8 mouse cellular contexts compared by ENCODE assay signal in the genomic region with DNA sequence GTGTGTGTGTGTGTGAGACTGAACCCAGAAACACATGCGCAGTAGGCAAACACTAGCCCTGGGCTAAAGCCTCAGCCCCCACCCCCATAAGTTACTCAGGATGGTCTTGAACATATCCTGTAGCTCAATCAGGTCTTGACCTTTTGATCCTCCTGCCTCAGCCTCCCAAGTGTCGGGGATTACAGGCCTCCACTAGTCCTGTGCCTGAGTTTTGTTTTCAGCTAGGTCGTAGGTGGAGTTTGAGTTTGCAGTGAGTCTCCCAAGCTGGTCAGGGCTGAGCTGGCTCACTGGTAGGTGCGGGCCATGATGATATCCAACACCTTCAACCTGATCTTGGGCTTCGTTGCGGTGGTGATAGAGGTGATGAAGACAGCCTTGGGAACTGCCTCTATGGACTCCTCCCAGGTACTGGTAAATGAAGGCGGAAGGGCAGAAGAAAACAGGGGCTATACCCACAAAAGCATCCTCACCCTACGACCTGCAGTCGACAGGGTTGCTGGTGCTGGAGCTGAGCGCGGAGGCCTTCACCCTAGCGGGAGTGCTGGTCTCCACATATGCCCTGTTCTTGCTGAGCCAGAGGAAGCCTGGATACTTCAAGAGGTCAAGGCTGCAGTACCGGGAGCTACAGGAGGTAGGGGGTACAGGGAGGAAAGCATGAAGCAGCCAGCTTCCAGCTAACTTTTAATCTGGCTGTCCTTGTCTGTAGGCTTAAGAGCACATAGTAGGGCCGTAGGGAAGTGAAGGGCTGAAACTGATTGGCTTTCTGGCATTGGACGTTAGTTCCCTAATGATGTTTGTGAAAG. TPM values are rescaled to one million over a fixed set of nuclear protein-coding genes. Genes with fewer than 3 reads are reported as not detected.
DNase-seq lines count a peak whose midpoint lies in the region; ATAC-seq and TF ChIP-seq lines count a peak whose summit lies in the region.

No protein-coding gene starts in this region.

- no peaks in the 10 kb centered on the region for H3K27me3 ChIP-seq in hindbrain, embryonic 15.5 days
- no peaks in the 10 kb centered on the region for H3K27me3 ChIP-seq in neural tube, embryonic 12.5 days (replicated peaks)

- H3K4me3 ChIP-seq in layer of hippocampus, adult 2 months = peak overlapping the region; percentile 90
- peak overlapping the region; percentile 72 for H3K4me3 ChIP-seq in hindbrain, embryonic 15.5 days
- H3K4me3 ChIP-seq in neural tube, embryonic 12.5 days = 0 out of 2 replicates have a peak overlapping the region, but pooled peaks have one; percentile 71

- no peak for ATAC-seq in hindbrain, embryonic 15.5 days (ENCODE audit: low FRiP score, low read depth)
- no peak for ATAC-seq in neural tube, embryonic 12.5 days (ENCODE audit: low FRiP score, low read depth)
- ATAC-seq in megakaryocyte progenitor cell, adult 5-6 weeks (replicated peaks; ENCODE audit: poor library complexity) = no peak

- H3K4me2 ChIP-seq in hindbrain, embryonic 15.5 days = peak overlapping the region; percentile 68
- peak overlapping the region; percentile 66 for H3K4me2 ChIP-seq in neural tube, embryonic 12.5 days (replicated peaks)

- peak overlapping the region; percentile 99 for H3K27ac ChIP-seq in layer of hippocampus, adult 2 months
- peak overlapping the region; percentile 99; the same call in 1 of the 2 replicates for H3K27ac ChIP-seq in hindbrain, embryonic 15.5 days (replicated peaks)
- no peak overlapping the region for H3K27ac ChIP-seq in neural tube, embryonic 12.5 days

- peak overlapping the region; percentile 93 for H3K9ac ChIP-seq in hindbrain, embryonic 15.5 days
- peak overlapping the region; percentile 36; the same call in 1 of the 2 replicates for H3K9ac ChIP-seq in neural tube, embryonic 12.5 days

- H3K4me1 ChIP-seq in hindbrain, embryonic 15.5 days (replicated peaks) = peaks cover 62% of the 10 kb centered on the region
- H3K4me1 ChIP-seq in neural tube, embryonic 12.5 days = peaks cover 41% of the 10 kb centered on the region

- no peaks in the 10 kb centered on the region for H3K36me3 ChIP-seq in hindbrain, embryonic 15.5 days
- H3K36me3 ChIP-seq in neural tube, embryonic 12.5 days = no peaks in the 10 kb centered on the region

- no peaks in the 10 kb centered on the region for H3K9me3 ChIP-seq in hindbrain, embryonic 15.5 days
- no peaks in the 10 kb centered on the region for H3K9me3 ChIP-seq in neural tube, embryonic 12.5 days

- no peak for TF ChIP-seq CTCF in layer of hippocampus, adult 2 months (conservative IDR thresholded peaks at IDR 0.05)

- DNase-seq in layer of hippocampus, adult 2 months (ENCODE audit: low spot score in 2 of 2) = no peak
- no peak for DNase-seq in layer of hippocampus, postnatal 10 days (ENCODE audit: low spot score in 2 of 2)
- DNase-seq in cerebellum, postnatal 10 days = peak; percentile 13 to 34
- DNase-seq in left cerebral cortex, adult 11 months (ENCODE audit: low spot score) = no peak
- DNase-seq in adrenal gland, adult 2 months = no peak

- 87% methylated on average over 15 of the region's 15 CpGs for WGBS in hindbrain, embryonic 15.5 days
- WGBS in neural tube, embryonic 12.5 days = 89% methylated on average over 15 of the region's 15 CpGs

RNA-seq across cellular contexts. Expression of gene Zfp219, which starts 2.1 kb away (rescaled TPM):
- total RNA-seq in layer of hippocampus, adult 2 months (2021) = 10 to 100 TPM; 46.5 to 46.8 TPM
- total RNA-seq in layer of hippocampus, postnatal 10 days (2021) = 10 to 100 TPM; 43.5 to 45.0 TPM
- polyA plus RNA-seq in hindbrain, embryonic 15.5 days (2015; fragmentation: Nextera tagmentation; extraction: Ambion mirVana) = 38.2 and 40.5 TPM in 2 replicates
- 78.3 and 84.9 TPM in 2 replicates for polyA plus RNA-seq in neural tube, embryonic 12.5 days (2016; fragmentation: Nextera tagmentation; extraction: Ambion mirVana)
- 10 to 100 TPM; 40.7 to 52.9 TPM for total RNA-seq in adrenal gland, adult 2 months (2021)
- 133 and 156 TPM in 2 replicates for polyA plus RNA-seq in adrenal gland, adult 2 months (2012; rRNA removed)
- 6.5 and 8.5 TPM in 2 replicates for total RNA-seq in megakaryocyte progenitor cell, adult 5-6 weeks (2015)
- 8.2 and 15.1 TPM in 2 replicates for total RNA-seq in megakaryocyte progenitor cell, adult 5-6 weeks (2017)

RNA-seq across cellular contexts. Expression of gene Tmem253, which starts 3.0 kb away (rescaled TPM):
- total RNA-seq in layer of hippocampus, adult 2 months (2021) = 1 to 10 TPM in 1 of 2 experiments, under 1 TPM in 1; 0.34 to 1.4 TPM
- under 1 TPM in 1 of 2 experiments, not detected in 1; 0.51 TPM for total RNA-seq in layer of hippocampus, postnatal 10 days (2021)
- 0.17 and 1.1 TPM in 2 replicates for polyA plus RNA-seq in hindbrain, embryonic 15.5 days (2015; fragmentation: Nextera tagmentation; extraction: Ambion mirVana)
- polyA plus RNA-seq in neural tube, embryonic 12.5 days (2016; fragmentation: Nextera tagmentation; extraction: Ambion mirVana) = 1.0 and 1.3 TPM in 2 replicates
- total RNA-seq in adrenal gland, adult 2 months (2021) = 1 to 10 TPM; 1.6 to 2.1 TPM
- 0.36 and 0.83 TPM in 2 replicates for polyA plus RNA-seq in adrenal gland, adult 2 months (2012; rRNA removed)
- 0.30 TPM in 1 of 2 replicates, not detected in the other for total RNA-seq in megakaryocyte progenitor cell, adult 5-6 weeks (2015)
- not detected in 2 replicates for total RNA-seq in megakaryocyte progenitor cell, adult 5-6 weeks (2017)

RNA-seq across cellular contexts. Expression of gene Olfr221, which starts 23.8 kb away (rescaled TPM):
- not detected for total RNA-seq in layer of hippocampus, adult 2 months (2021)
- total RNA-seq in layer of hippocampus, postnatal 10 days (2021) = not detected
- polyA plus RNA-seq in hindbrain, embryonic 15.5 days (2015; fragmentation: Nextera tagmentation; extraction: Ambion mirVana) = 0.05 TPM in 1 of 2 replicates, not detected in the other
- polyA plus RNA-seq in neural tube, embryonic 12.5 days (2016; fragmentation: Nextera tagmentation; extraction: Ambion mirVana) = not detected in 2 replicates
- not detected for total RNA-seq in adrenal gland, adult 2 months (2021)
- not detected in 2 replicates for polyA plus RNA-seq in adrenal gland, adult 2 months (2012; rRNA removed)
- not detected in 2 replicates for total RNA-seq in megakaryocyte progenitor cell, adult 5-6 weeks (2015)
- total RNA-seq in megakaryocyte progenitor cell, adult 5-6 weeks (2017) = not detected in 2 replicates

RNA-seq across cellular contexts. Expression of gene Arhgef40, which starts 33.9 kb away (rescaled TPM):
- 10 to 100 TPM; 27.9 to 32.2 TPM for total RNA-seq in layer of hippocampus, adult 2 months (2021)
- 10 to 100 TPM; 53.4 to 59.6 TPM for total RNA-seq in layer of hippocampus, postnatal 10 days (2021)
- polyA plus RNA-seq in hindbrain, embryonic 15.5 days (2015; fragmentation: Nextera tagmentation; extraction: Ambion mirVana) = 85.2 and 87.6 TPM in 2 replicates
- 105 and 110 TPM in 2 replicates for polyA plus RNA-seq in neural tube, embryonic 12.5 days (2016; fragmentation: Nextera tagmentation; extraction: Ambion mirVana)
- total RNA-seq in adrenal gland, adult 2 months (2021) = 10 to 100 TPM; 39.7 to 56.9 TPM
- polyA plus RNA-seq in adrenal gland, adult 2 months (2012; rRNA removed) = 97.8 and 107 TPM in 2 replicates
- 3.0 and 9.1 TPM in 2 replicates for total RNA-seq in megakaryocyte progenitor cell, adult 5-6 weeks (2015)
- 5.0 and 15.2 TPM in 2 replicates for total RNA-seq in megakaryocyte progenitor cell, adult 5-6 weeks (2017)

Comparison
In these comparisons a context has a peak if more than half of its experiments do, and no peak if none do; other contexts are left out.
1. DNase-seq: peak in cerebellum, postnatal 10 days (2 of 2); none in layer of hippocampus, adult 2 months (0 of 2), layer of hippocampus, postnatal 10 days (0 of 2), left cerebral cortex, adult 11 months (single experiment) and adrenal gland, adult 2 months (single experiment).
2. Peak in every context shown above with its lines, with median percentiles within 50 percentile points of each other: H3K4me3 ChIP-seq.